Mouse (Mus musculus): ENCODE data around the gene Myo5c. TPM values are rescaled to one million over a fixed set of nuclear protein-coding genes. Genes with fewer than 3 reads are reported as not detected.

Gene Myo5c
- total RNA-seq, 2 experiments from 2014 or later: 7.0 to 7.2 TPM

GRCm38 (mm10) chr9:75221420-75222287, 10.2 kb upstream of the Myo5c start:
- Histone ChIP-seq H3K27ac (peak overlapping the region; percentile 75), H3K4me3 (no peak overlapping the region)
- intact Hi-C loops (cut with DNase I): loop anchor here (2.0 kb wide), 1 partner anchor 39 kb away; no protein-coding TSS in a partner anchor
- no peak for TF ChIP-seq CTCF (IDR thresholded peaks at IDR 0.05)
- no peak for DNase-seq (ENCODE audit: extremely low spot score in 1 of 2, low spot score in 2 of 2)

GRCm38 (mm10) chr9:75232860-75233259, 1.0 kb downstream of the Myo5c start:
- H3K27ac ChIP-seq: peak overlapping the region; percentile 69; the same call in 1 of the 2 replicates
- intact Hi-C loops (cut with DNase I): no loop called here
- DNase-seq (ENCODE audit: extremely low spot score in 1 of 2, low spot score in 2 of 2): no peak
- TF ChIP-seq CTCF (IDR thresholded peaks at IDR 0.05): no peak
- H3K4me3 ChIP-seq: no peak overlapping the region

GRCm38 (mm10) chr9:75234271-75234741, 2.5 kb downstream of the Myo5c start:
- no peak for DNase-seq (ENCODE audit: extremely low spot score in 1 of 2, low spot score in 2 of 2)
- peak overlapping the region; percentile 93 for H3K27ac ChIP-seq
- intact Hi-C loops (cut with DNase I): no loop called here
- no peak for TF ChIP-seq CTCF (IDR thresholded peaks at IDR 0.05)
- H3K4me3 ChIP-seq: no peak overlapping the region

- TF ChIP-seq CTCF (IDR thresholded peaks at IDR 0.05): no peak
- intact Hi-C loops (cut with DNase I): no loop called here
- Histone ChIP-seq H3K27ac (peak overlapping the region; percentile 93), H3K4me3 (no peak overlapping the region)
- no peak for DNase-seq (ENCODE audit: extremely low spot score in 1 of 2, low spot score in 2 of 2)
Measured at GRCm38 (mm10) chr9:75234983-75235627, 3.3 kb downstream of the Myo5c start.

- DNase-seq (ENCODE audit: extremely low spot score in 1 of 2, low spot score in 2 of 2): no peak
- Histone ChIP-seq H3K4me3 (no peak overlapping the region), H3K27ac (peak overlapping the region; percentile 93)
- no peak for TF ChIP-seq CTCF (IDR thresholded peaks at IDR 0.05)
- intact Hi-C loops (cut with DNase I): no loop called here
Measured at GRCm38 (mm10) chr9:75235696-75236095, 3.9 kb downstream of the Myo5c start.

- Histone ChIP-seq H3K27ac (peak overlapping the region; percentile 93), H3K4me3 (no peak overlapping the region)
- no peak for DNase-seq (ENCODE audit: extremely low spot score in 1 of 2, low spot score in 2 of 2)
- intact Hi-C loops (cut with DNase I): no loop called here
- no peak for TF ChIP-seq CTCF (IDR thresholded peaks at IDR 0.05)
Measured at GRCm38 (mm10) chr9:75236416-75237308, 4.8 kb downstream of the Myo5c start.

GRCm38 (mm10) chr9:75238179-75238578, 6.4 kb downstream of the Myo5c start:
- Histone ChIP-seq H3K27ac (no peak overlapping the region), H3K4me3 (no peak overlapping the region)
- no peak for TF ChIP-seq CTCF (IDR thresholded peaks at IDR 0.05)
- intact Hi-C loops (cut with DNase I): no loop called here
- DNase-seq (ENCODE audit: extremely low spot score in 1 of 2, low spot score in 2 of 2): no peak

- H3K27ac ChIP-seq: peak overlapping the region; percentile 93
- TF ChIP-seq CTCF (IDR thresholded peaks at IDR 0.05): no peak
- DNase-seq (ENCODE audit: extremely low spot score in 1 of 2, low spot score in 2 of 2): no peak
- intact Hi-C loops (cut with DNase I): loop anchor here (1.0 kb wide), 1 partner anchor 11 kb away; no protein-coding TSS in a partner anchor
- no peak overlapping the region for H3K4me3 ChIP-seq
Measured at GRCm38 (mm10) chr9:75243052-75243451, 11.2 kb downstream of the Myo5c start.

GRCm38 (mm10) chr9:75243730-75244406, 12.0 kb downstream of the Myo5c start:
- Histone ChIP-seq H3K27ac (peak overlapping the region; percentile 93), H3K4me3 (no peak overlapping the region)
- DNase-seq (ENCODE audit: extremely low spot score in 1 of 2, low spot score in 2 of 2): no peak
- TF ChIP-seq CTCF (IDR thresholded peaks at IDR 0.05): no peak
- intact Hi-C loops (cut with DNase I): loop anchor here (1.0 kb wide), 1 partner anchor 10 kb away; no protein-coding TSS in a partner anchor

- H3K27ac ChIP-seq: peak overlapping the region; percentile 93
- DNase-seq (ENCODE audit: extremely low spot score in 1 of 2, low spot score in 2 of 2): no peak
- no peak overlapping the region for H3K4me3 ChIP-seq
- intact Hi-C loops (cut with DNase I): no loop called here
- TF ChIP-seq CTCF (IDR thresholded peaks at IDR 0.05): peak; percentile 47
Measured at GRCm38 (mm10) chr9:75244527-75244926, 12.7 kb downstream of the Myo5c start.
